Comparison of ENCODE assay signal across 10 mouse cellular contexts in genomic region chr2:142554851-142555250, GRCm38 (mm10).
DNase-seq lines count a peak whose midpoint lies in the region; ATAC-seq and TF ChIP-seq lines count a peak whose summit lies in the region.
"Had no signal": no experiment of that assay in that cellular context is flagged by ENCODE, and none has a peak within 500 bp of the region (broad histone marks: within the 10 kb centered on the region; RNA-seq: fewer than 3 reads in every experiment).

No protein-coding gene starts in this region.

- no peaks in the 10 kb centered on the region for H3K9me3 ChIP-seq in kidney, embryonic 16.5 days (ENCODE audit: low read length)
- H3K9me3 ChIP-seq: heart, embryonic 15.5 days had no signal

- H3K4me2 ChIP-seq in kidney, embryonic 16.5 days (replicated peaks; ENCODE audit: low read depth, low read length): no peak overlapping the region
- H3K4me2 ChIP-seq: heart, embryonic 15.5 days had no signal

- no peaks in the 10 kb centered on the region for H3K27me3 ChIP-seq in kidney, embryonic 16.5 days (ENCODE audit: insufficient read depth, low read length)
- no peaks in the 10 kb centered on the region for H3K27me3 ChIP-seq in cerebellum, adult 2 months (ENCODE audit: control insufficient read depth, insufficient read depth, low read length)
- H3K27me3 ChIP-seq: heart, embryonic 15.5 days; Patski had no signal

- no peaks in the 10 kb centered on the region for H3K4me1 ChIP-seq in kidney, embryonic 16.5 days (ENCODE audit: insufficient read depth, low read length)
- no peaks in the 10 kb centered on the region for H3K4me1 ChIP-seq in cerebellum, adult 2 months (ENCODE audit: control insufficient read depth, insufficient read depth, low read length)
- H3K4me1 ChIP-seq: heart, embryonic 15.5 days had no signal

- TF ChIP-seq POLR2A in cerebellum, adult 2 months (IDR thresholded peaks at IDR 0.05; ENCODE audit: borderline replicate concordance, insufficient read depth, low read length): no peak

- H3K27ac ChIP-seq in kidney, embryonic 16.5 days (ENCODE audit: low read length): no peak overlapping the region
- H3K27ac ChIP-seq in cerebellum, adult 2 months (ENCODE audit: insufficient read depth, low read length): no peak overlapping the region
- H3K27ac ChIP-seq: heart, embryonic 15.5 days had no signal

- ATAC-seq in kidney, embryonic 16.5 days (ENCODE audit: low FRiP score, low TSS enrichment): no peak
- no peak for ATAC-seq in monocyte, adult 5-6 weeks (replicated peaks; ENCODE audit: insufficient number of reproducible peaks, low FRiP score, low TSS enrichment, poor library complexity, severe bottlenecking)
- no peak for ATAC-seq in megakaryocyte progenitor cell, adult 5-6 weeks (replicated peaks; ENCODE audit: poor library complexity)
- ATAC-seq: Patski had no signal

- no peaks in the 10 kb centered on the region for H3K36me3 ChIP-seq in kidney, embryonic 16.5 days (ENCODE audit: insufficient read depth, low read length)
- H3K36me3 ChIP-seq: heart, embryonic 15.5 days had no signal

- WGBS in kidney, embryonic 16.5 days: 87% methylated on average over 2 of the region's 2 CpGs
- WGBS in cerebellum, adult 2 months: 13% methylated on average over 2 of the region's 2 CpGs

- peak; percentile 20 for DNase-seq in adrenal gland, postnatal 14 days
- no peak for DNase-seq in adrenal gland, postnatal 4 days (ENCODE audit: low spot score in 2 of 2)
- DNase-seq in kidney, adult 18-20 months: peak; percentile 2
- peak; percentile 53 to 79 for DNase-seq in cerebellum, adult 2 months
- peak; percentile 39 to 75 for DNase-seq in layer of hippocampus, postnatal 14 days (ENCODE audit: low spot score in 2 of 2)

- no peak overlapping the region for H3K4me3 ChIP-seq in kidney, embryonic 16.5 days (ENCODE audit: low read length)
- H3K4me3 ChIP-seq in cerebellum, adult 2 months (replicated peaks; ENCODE audit: insufficient read depth, low read depth, low read length): no peak overlapping the region
- H3K4me3 ChIP-seq: heart, embryonic 15.5 days had no signal

- TF ChIP-seq CTCF in cerebellum, adult 2 months (IDR thresholded peaks at IDR 0.05; ENCODE audit: borderline replicate concordance, insufficient read depth, low read depth, low read length): peak; percentile 37; the same call in 1 of the 2 replicates

- H3K9ac ChIP-seq in kidney, embryonic 16.5 days (replicated peaks; ENCODE audit: low read length): no peak overlapping the region
- H3K9ac ChIP-seq: heart, embryonic 15.5 days had no signal

Comparison
In these comparisons a context has a peak if more than half of its experiments do, and no peak if none do; other contexts are left out.
1. DNase-seq: peak in adrenal gland, postnatal 14 days (single experiment), kidney, adult 18-20 months (single experiment), cerebellum, adult 2 months (2 of 2) and layer of hippocampus, postnatal 14 days (2 of 2); none in adrenal gland, postnatal 4 days (0 of 2).